Mouse (Mus musculus) hindbrain, embryonic 16.5 days (tissue): ENCODE data around the gene Nrm. TPM values are rescaled to one million over a fixed set of nuclear protein-coding genes. Genes with fewer than 3 reads are reported as not detected.

Experiments used
- ATAC-seq: fragments of 200-750 bp; cut with Nextera tagmentation; 2 replicates; pipeline ENCODE4 v1.8.0; 2017; ENCODE audit warnings: moderate TSS enrichment, moderate library complexity
- H3K27ac ChIP-seq: fragments of 300-500 bp; sonication (generic); 2 replicates; pipeline ENCODE4 v1.5.1; 2014; ENCODE audit warnings: low read depth, mild to moderate bottlenecking, control low read depth, low read length, moderate library complexity
- H3K27me3 ChIP-seq: fragments of 300-500 bp; sonication (generic); replicated peaks from 2 replicates; pipeline ENCODE4 v1.6.1; 2014; ENCODE audit warnings: low read length; ENCODE audit not compliant: control insufficient read depth, insufficient read depth
- H3K36me3 ChIP-seq: fragments of 300-500 bp; sonication (generic); 2 replicates; pipeline ENCODE4 v1.6.1; 2014; ENCODE audit warnings: mild to moderate bottlenecking, low read length, moderate library complexity, mixed read lengths; ENCODE audit not compliant: control insufficient read depth, insufficient read depth
- H3K4me1 ChIP-seq: fragments of 300-500 bp; sonication (generic); 2 replicates; pipeline ENCODE4 v1.6.1; 2014; ENCODE audit warnings: low read depth, low read length; ENCODE audit not compliant: control insufficient read depth, insufficient read depth
- H3K4me2 ChIP-seq: fragments of 300-500 bp; sonication (generic); 2 replicates; pipeline ENCODE4 v1.6.1; 2014; ENCODE audit warnings: mild to moderate bottlenecking, low read length, control low read depth, moderate library complexity
- H3K4me3 ChIP-seq: fragments of 300-500 bp; sonication (generic); 2 replicates; pipeline ENCODE4 v1.5.1; 2014; ENCODE audit warnings: mild to moderate bottlenecking, low read length, control low read depth, moderate library complexity
- H3K9ac ChIP-seq: fragments of 300-500 bp; sonication (generic); 2 replicates; pipeline ENCODE4 v1.6.1; 2014; ENCODE audit warnings: low read depth, mild to moderate bottlenecking, control low read depth, low read length, moderate library complexity
- H3K9me3 ChIP-seq: fragments of 300-500 bp; sonication (generic); 2 replicates; pipeline ENCODE4 v1.6.1; 2014; ENCODE audit warnings: mild to moderate bottlenecking, low read length, moderate library complexity; ENCODE audit not compliant: control insufficient read depth
- WGBS: fragments of 180-500 bp; shearing (Covaris S2); extraction: QIAGEN DNeasy Blood & Tissue Kit; methylation state at CpG from one replicate; pipeline ENCODE4 v1.1.7; 2014; 5-methylcytosine and 5-hydroxymethylcytosine counted together
- polyA plus RNA-seq: library from polyadenylated mRNA; unstranded; fragments of >200 nt; fragmentation: Nextera tagmentation; extraction: Ambion mirVana; gene quantifications from 2 replicates; pipeline ENCODE4 v1.2.1, GENCODE M21; 2015

Nrm gene
- polyA plus RNA-seq, 1 experiment from 2014 or later, result 20.8 TPM

- peaks cover 4% of the 10 kb centered on the region for H3K36me3 ChIP-seq
- no peak for ATAC-seq
- H3K4me3 ChIP-seq, result peak overlapping the region; percentile 74
- H3K9ac ChIP-seq, result peak overlapping the region; percentile 95
- peaks cover 52% of the 10 kb centered on the region for H3K4me1 ChIP-seq
- H3K27me3 ChIP-seq, result no peaks in the 10 kb centered on the region
- peak overlapping the region; percentile 95 for H3K4me2 ChIP-seq
- peak overlapping the region; percentile 4; the same call in 1 of the 2 replicates for H3K27ac ChIP-seq
- 6% methylated on average over 6 of the region's 7 CpGs for WGBS
- H3K9me3 ChIP-seq, result no peaks in the 10 kb centered on the region
Observed at GRCm38 (mm10) chr17:35868961-35869345, 7.8 kb downstream of the Nrm start.

GRCm38 (mm10) chr17:35869346-35870067 is 8.4 kb downstream of the Nrm start:
- 5% methylated on average over 7 of the region's 7 CpGs for WGBS

GRCm38 (mm10) chr17:35870151-35870883 is 9.2 kb downstream of the Nrm start:
- Histone ChIP-seq H3K4me3 (peak overlapping the region; percentile 74), H3K4me2 (peak overlapping the region; percentile 95), H3K9ac (peak overlapping the region; percentile 95), H3K9me3 (no peaks in the 10 kb centered on the region), H3K4me1 (peaks cover 43% of the 10 kb centered on the region), H3K27ac (peak overlapping the region; percentile 3; the same call in 1 of the 2 replicates), H3K36me3 (peaks cover 8% of the 10 kb centered on the region), H3K27me3 (no peaks in the 10 kb centered on the region)
- ATAC-seq, result no peak
- 65% methylated on average over 9 of the region's 9 CpGs for WGBS

More at GRCm38 (mm10) chr17:35869346-35870067, 8.4 kb downstream of the Nrm start:
- no peaks in the 10 kb centered on the region for H3K9me3 ChIP-seq
- H3K4me3 ChIP-seq, result peak overlapping the region; percentile 74
- peak overlapping the region; percentile 95 for H3K4me2 ChIP-seq
- H3K36me3 ChIP-seq, result peaks cover 4% of the 10 kb centered on the region
- no peak for ATAC-seq
- peak overlapping the region; percentile 95 for H3K9ac ChIP-seq
- H3K4me1 ChIP-seq, result peaks cover 50% of the 10 kb centered on the region
- peak overlapping the region; percentile 60 for H3K27ac ChIP-seq
- no peaks in the 10 kb centered on the region for H3K27me3 ChIP-seq

GRCm38 (mm10) chr17:35870884-35871696 is 10.0 kb downstream of the Nrm start:
- peaks cover 12% of the 10 kb centered on the region for H3K36me3 ChIP-seq
- no peak for ATAC-seq
- peak overlapping the region; percentile 95 for H3K4me2 ChIP-seq
- H3K27ac ChIP-seq, result no peak overlapping the region; the same call in 1 of the 2 replicates
- H3K4me1 ChIP-seq, result peaks cover 43% of the 10 kb centered on the region
- no peaks in the 10 kb centered on the region for H3K27me3 ChIP-seq
- WGBS, result 84% methylated on average over 8 of the region's 8 CpGs
- no peaks in the 10 kb centered on the region for H3K9me3 ChIP-seq
- peak overlapping the region; percentile 74 for H3K4me3 ChIP-seq
- peak overlapping the region; percentile 5; the same call in 1 of the 2 replicates for H3K9ac ChIP-seq

GRCm38 (mm10) chr17:35873774-35874519 is 12.8 kb downstream of the Nrm start:
- Histone ChIP-seq H3K27me3 (no peaks in the 10 kb centered on the region), H3K4me2 (peak overlapping the region; percentile 4; the same call in 1 of the 2 replicates), H3K4me1 (peaks cover 29% of the 10 kb centered on the region), H3K9me3 (no peaks in the 10 kb centered on the region), H3K27ac (no peak overlapping the region), H3K36me3 (peaks cover 15% of the 10 kb centered on the region), H3K9ac (no peak overlapping the region), H3K4me3 (no peak overlapping the region)
- ATAC-seq, result 0 out of 2 replicates have a peak, but pooled peaks have one; percentile 6
- WGBS, result 35% methylated on average over 21 of the region's 21 CpGs

- peaks cover 15% of the 10 kb centered on the region for H3K36me3 ChIP-seq
- no peak overlapping the region for H3K4me3 ChIP-seq
- 91% methylated on average over 6 of the region's 6 CpGs for WGBS
- ATAC-seq, result no peak
- H3K9ac ChIP-seq, result no peak overlapping the region
- H3K27me3 ChIP-seq, result no peaks in the 10 kb centered on the region
- no peaks in the 10 kb centered on the region for H3K9me3 ChIP-seq
- H3K4me2 ChIP-seq, result no peak overlapping the region
- peaks cover 26% of the 10 kb centered on the region for H3K4me1 ChIP-seq
- no peak overlapping the region for H3K27ac ChIP-seq
Observed at GRCm38 (mm10) chr17:35874721-35875120, 13.6 kb downstream of the Nrm start.

GRCm38 (mm10) chr17:35879245-35880057 is 18.3 kb downstream of the Nrm start, which contains the start of gene Dhx16:
Gene Dhx16 (plus strand): TSS chr17:35879819.
- H3K9me3 ChIP-seq, result no peaks in the 10 kb centered on the region
- peak within 1 kb of the TSS; percentile 73 for H3K4me2 ChIP-seq
- WGBS, result 6% methylated on average over 66 of the region's 66 CpGs
- H3K4me3 ChIP-seq, result peak within 1 kb of the TSS; percentile 69
- H3K27me3 ChIP-seq, result no peaks in the 10 kb centered on the region
- peak within 1 kb of the TSS; percentile 70 for H3K27ac ChIP-seq
- H3K4me1 ChIP-seq, result peaks cover 11% of the 10 kb centered on the region
- peak; percentile 93 for ATAC-seq
- H3K36me3 ChIP-seq, result peaks cover 29% of the 10 kb centered on the region
- H3K9ac ChIP-seq, result peak within 1 kb of the TSS; percentile 79

- Histone ChIP-seq H3K9ac (no peak overlapping the region), H3K4me2 (no peak overlapping the region), H3K36me3 (peaks cover 42% of the 10 kb centered on the region), H3K4me3 (no peak overlapping the region), H3K4me1 (peaks cover 11% of the 10 kb centered on the region), H3K27me3 (no peaks in the 10 kb centered on the region), H3K9me3 (no peaks in the 10 kb centered on the region), H3K27ac (no peak overlapping the region)
- no peak for ATAC-seq
- 96% methylated on average over 16 of the region's 17 CpGs for WGBS
Observed at GRCm38 (mm10) chr17:35882924-35883323, 21.8 kb downstream of the Nrm start.
